Mouse (Mus musculus) CH12.LX (cell line): ENCODE measurements around the gene Stk24.

Experiments
- BHLHE40 ChIP-seq: IDR thresholded peaks from 2 replicates; pipeline ENCODE4 v1.6.1; 2011; ENCODE audit warnings: mild to moderate bottlenecking, low read depth, low read length, improper control_type of control experiment
- CTCF ChIP-seq, 2 experiments: IDR thresholded peaks in 1 of 2; conservative IDR thresholded peaks in 1 of 2; 2 replicates each; pipeline ENCODE4 v1.5.1; 2011 to 2012; ENCODE audit warnings: low read depth in 2 of 2, low read length in 2 of 2, improper control_type of control experiment in 1 of 2, inconsistent platforms in 1 of 2, mild to moderate bottlenecking in 1 of 2, moderate library complexity in 1 of 2
- EP300 ChIP-seq: IDR thresholded peaks from 2 replicates; pipeline ENCODE4 v1.6.1; 2011; ENCODE audit warnings: low read length, improper control_type of control experiment
- MAZ ChIP-seq: IDR thresholded peaks from 2 replicates; pipeline ENCODE4 v1.6.1; 2012; ENCODE audit warnings: low read depth, mild to moderate bottlenecking, inconsistent platforms, low read length, improper control_type of control experiment, moderate library complexity
- MXI1 ChIP-seq: IDR thresholded peaks from 2 replicates; pipeline ENCODE4 v1.6.1; 2011; ENCODE audit warnings: mild to moderate bottlenecking, low read depth, low read length, improper control_type of control experiment
- POLR2A ChIP-seq: IDR thresholded peaks from 2 replicates; pipeline ENCODE4 v1.6.1; 2011; ENCODE audit warnings: low read depth, mild to moderate bottlenecking, improper control_type of control experiment, low read length

DNA sequence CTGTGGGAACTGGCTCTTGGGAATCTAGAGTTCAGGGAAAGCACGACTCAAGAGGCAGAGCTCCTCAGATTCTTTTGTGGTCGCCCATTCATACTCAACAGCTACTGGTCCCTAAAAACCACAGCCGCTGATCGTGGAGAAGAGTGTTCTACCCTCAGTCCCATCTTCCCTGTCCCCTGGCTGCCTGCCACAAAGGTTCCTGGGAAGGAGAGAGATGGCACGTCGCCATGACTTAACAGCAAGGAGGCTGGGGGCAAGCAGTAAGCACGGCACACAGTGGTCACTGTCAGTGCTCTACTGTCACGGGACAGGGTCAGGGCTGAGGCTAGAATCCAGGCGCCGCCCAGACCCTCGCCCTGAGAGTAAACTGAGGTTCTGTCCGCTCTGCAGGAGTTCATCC is 104.8 kb downstream of the Stk24 start:
- no peak for TF ChIP-seq BHLHE40
- no peak for TF ChIP-seq CTCF (conservative IDR thresholded peaks at IDR 0.05 in 1 of 2, IDR thresholded peaks at IDR 0.05 in 1 of 2; ENCODE audit: low read depth in 2 of 2, low read length in 2 of 2)
- TF ChIP-seq POLR2A, result no peak
- TF ChIP-seq MXI1, result no peak
- TF ChIP-seq MAZ, result no peak
- no peak for TF ChIP-seq EP300
